Mouse (Mus musculus) kidney, adult 2 months (tissue): ENCODE measurements at regions not wholly inside any gene's neighbourhood (a gene's known extent, or its start where the extent isn't known, plus 50 kb on each side); places are given as distances from the start of the nearest gene placed in this dataset.
A peak's percentile ranks its signal among the peaks of the same experiment; 100 is the strongest.
"Not testable (repeated sequence)": the region's sequence is repeated elsewhere in the genome, so short reads cannot be mapped to it uniquely, and the experiment has no call there.

ENCODE experiments used
- DNase-seq: peaks from one replicate; pipeline ENCODE4 v3.0.0; 2021
- H3K27ac ChIP-seq: fragments of 200-500 bp; 2 replicates; pipeline ENCODE4 v1.5.1; 2012; ENCODE audit warnings: low read depth, low read length, control low read depth, inconsistent platforms; ENCODE audit not compliant: insufficient read depth
- H3K27me3 ChIP-seq: fragments of 200-500 bp; replicated peaks from 2 replicates; pipeline ENCODE4 v1.6.1; 2012; ENCODE audit warnings: mild to moderate bottlenecking, moderate library complexity, low read length, inconsistent platforms; ENCODE audit not compliant: control insufficient read depth, insufficient read depth
- H3K36me3 ChIP-seq: fragments of 200-500 bp; 2 replicates; pipeline ENCODE4 v1.6.1; 2012; ENCODE audit warnings: mild to moderate bottlenecking, moderate library complexity, low read length, inconsistent platforms; ENCODE audit not compliant: control insufficient read depth, insufficient read depth
- H3K4me1 ChIP-seq: fragments of 200-500 bp; 2 replicates; pipeline ENCODE4 v1.6.1; 2011; ENCODE audit warnings: low read length; ENCODE audit not compliant: control insufficient read depth, insufficient read depth
- H3K4me3 ChIP-seq: fragments of 200-500 bp; 2 replicates; pipeline ENCODE4 v1.5.1; 2011; ENCODE audit warnings: mild to moderate bottlenecking, low read depth, low read length, control low read depth; ENCODE audit not compliant: insufficient read depth
- CTCF ChIP-seq: fragments of 200-500 bp; conservative IDR thresholded peaks from 2 replicates; pipeline ENCODE4 v1.5.1; 2011; ENCODE audit warnings: low read depth, mild to moderate bottlenecking, control low read depth, low read length, moderate library complexity, mixed read lengths; ENCODE audit not compliant: insufficient read depth, insufficient read length
- POLR2A ChIP-seq: fragments of 200-500 bp; IDR thresholded peaks from one replicate; pipeline ENCODE4 v1.6.1; 2011; ENCODE audit warnings: low read depth, low read length, control low read depth
- WGBS: fragments of 180-500 bp; shearing (Covaris S2); methylation state at CpG from one replicate; pipeline ENCODE4 v1.1.7; 2018; 5-methylcytosine and 5-hydroxymethylcytosine counted together

DNA sequence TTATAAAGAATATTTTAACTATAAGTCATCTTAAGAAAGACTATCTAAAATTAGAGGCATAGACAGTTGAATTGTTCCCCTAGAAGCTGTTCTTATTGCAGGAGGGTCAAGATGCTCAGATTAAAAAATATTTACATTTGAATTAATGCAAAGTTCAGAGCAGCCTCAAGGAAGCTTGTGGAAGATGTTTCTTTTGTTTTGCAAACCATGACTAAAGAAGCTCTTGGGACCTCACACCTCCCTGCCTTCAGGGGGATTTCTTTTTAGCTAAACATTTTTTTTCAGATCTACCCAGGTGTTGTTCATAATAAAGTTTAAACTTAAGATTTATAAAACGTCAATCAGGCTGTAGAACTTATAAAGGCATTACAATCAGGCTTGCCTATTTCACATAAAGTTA, 185.7 kb downstream of the Rab10 start:
- no peak overlapping the region for H3K27ac ChIP-seq
- 70% methylated on average over 1 of the region's 1 CpGs for WGBS
- H3K4me1 ChIP-seq = no peaks in the 10 kb centered on the region
- no peak for DNase-seq
- no peaks in the 10 kb centered on the region for H3K36me3 ChIP-seq
- no peak overlapping the region for H3K4me3 ChIP-seq
- no peaks in the 10 kb centered on the region for H3K27me3 ChIP-seq
- TF ChIP-seq POLR2A (no peak), CTCF (no peak)

- H3K27ac ChIP-seq, H3K4me1 ChIP-seq, H3K4me3 ChIP-seq, DNase-seq, H3K36me3 ChIP-seq, H3K27me3 ChIP-seq: not testable (repeated sequence)
- 61% methylated on average over 11 of the region's 11 CpGs for WGBS
Measured at GRCm38 (mm10) chr12:3110589-3110988, 199.2 kb downstream of the Rab10 start.

DNA sequence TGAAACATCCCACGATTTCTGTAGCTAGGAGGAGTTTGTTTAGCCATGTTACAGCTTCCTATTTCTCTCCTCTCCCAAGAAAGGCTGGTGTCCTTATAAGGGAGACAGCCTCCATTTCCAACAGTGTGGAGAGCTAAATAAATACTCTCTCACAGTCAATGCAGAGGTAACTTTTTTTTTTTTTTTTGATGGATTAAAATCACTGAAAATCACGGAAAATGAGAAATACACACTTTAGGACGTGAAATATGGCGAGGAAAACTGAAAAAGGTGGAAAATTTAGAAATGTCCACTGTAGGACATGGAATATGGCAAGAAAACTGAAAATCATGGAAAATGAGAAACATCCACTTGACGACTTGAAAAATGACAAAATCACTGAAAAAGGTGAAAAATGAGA, 200.1 kb downstream of the Rab10 start:
- 81% methylated on average over 5 of the region's 5 CpGs for WGBS
- peak; percentile 74 for DNase-seq
- not testable (repeated sequence) for H3K36me3 ChIP-seq, H3K4me3 ChIP-seq, H3K27me3 ChIP-seq, H3K4me1 ChIP-seq, H3K27ac ChIP-seq

DNA sequence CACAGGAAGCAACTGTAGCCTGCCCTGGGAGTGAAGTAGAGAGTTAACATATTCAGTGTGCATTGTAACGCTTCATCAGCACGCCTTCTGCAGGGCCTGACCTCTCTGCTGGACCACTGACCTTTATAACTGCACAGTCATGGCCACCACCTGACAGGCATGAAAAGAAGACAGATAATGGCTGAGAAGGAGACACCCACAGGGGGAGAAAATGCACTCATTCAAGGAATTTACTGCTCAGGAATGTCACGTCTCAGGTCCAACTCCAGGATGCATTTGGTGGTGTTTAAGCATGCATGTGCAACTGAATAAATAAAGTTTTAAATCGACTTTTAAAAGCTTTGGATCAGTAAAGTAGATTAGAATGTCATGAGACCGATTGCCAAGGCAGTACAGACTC, 207.8 kb downstream of the Rab10 start:
- 41% methylated on average over 5 of the region's 5 CpGs for WGBS
- not testable (repeated sequence) for DNase-seq, H3K27ac ChIP-seq, H3K27me3 ChIP-seq, H3K4me1 ChIP-seq, H3K4me3 ChIP-seq, H3K36me3 ChIP-seq

DNA sequence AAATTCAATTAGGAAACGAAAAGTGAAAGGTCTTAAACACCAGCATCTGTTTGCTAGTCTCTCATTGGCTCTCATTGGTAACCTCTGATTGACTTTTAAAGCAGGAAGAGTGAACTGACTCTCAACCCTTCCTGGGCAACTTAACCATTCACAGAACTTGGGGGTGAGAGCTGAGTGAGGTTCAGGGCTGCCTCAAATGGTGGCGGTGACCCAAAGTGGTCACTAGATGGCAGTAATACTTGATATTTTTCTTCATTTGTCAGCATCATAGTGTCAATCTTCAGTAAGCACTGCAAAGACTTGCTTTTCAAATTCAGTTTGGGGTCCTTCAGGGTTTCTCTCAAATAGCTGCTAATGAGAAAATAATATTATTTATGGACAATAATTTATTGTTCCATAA, 211.6 kb downstream of the Rab10 start:
- peak; percentile 60 for DNase-seq
- TF ChIP-seq CTCF = peak; percentile 29
- H3K27me3 ChIP-seq, H3K36me3 ChIP-seq, H3K27ac ChIP-seq, H3K4me1 ChIP-seq, H3K4me3 ChIP-seq: not testable (repeated sequence)
- WGBS = 21% methylated on average over 2 of the region's 2 CpGs

GRCm38 (mm10) chr12:3094509-3094908, 215.3 kb downstream of the Rab10 start:
- H3K4me3 ChIP-seq = no peak overlapping the region
- H3K27ac ChIP-seq = no peak overlapping the region
- H3K36me3 ChIP-seq = no peaks in the 10 kb centered on the region
- 98% methylated on average over 5 of the region's 5 CpGs for WGBS
- H3K27me3 ChIP-seq = no peaks in the 10 kb centered on the region
- DNase-seq = no peak
- H3K4me1 ChIP-seq = no peaks in the 10 kb centered on the region
- TF ChIP-seq CTCF = no peak
- no peak for TF ChIP-seq POLR2A

- H3K27me3 ChIP-seq, DNase-seq, H3K36me3 ChIP-seq, H3K27ac ChIP-seq, H3K4me3 ChIP-seq, H3K4me1 ChIP-seq: not testable (repeated sequence)
- 70% methylated on average over 2 of the region's 3 CpGs for WGBS
Measured at GRCm38 (mm10) chr12:3092974-3093373, 216.8 kb downstream of the Rab10 start.

GRCm38 (mm10) chr12:3049546-3049945, 260.2 kb downstream of the Rab10 start:
- H3K4me3 ChIP-seq, H3K27me3 ChIP-seq, H3K4me1 ChIP-seq, DNase-seq, H3K27ac ChIP-seq, H3K36me3 ChIP-seq: not testable (repeated sequence)
- WGBS = 63% methylated on average over 5 of the region's 5 CpGs

- H3K4me3 ChIP-seq, DNase-seq, H3K4me1 ChIP-seq, H3K27me3 ChIP-seq, H3K36me3 ChIP-seq, H3K27ac ChIP-seq: not testable (repeated sequence)
- WGBS = 91% methylated on average over 16 of the region's 16 CpGs
Measured at GRCm38 (mm10) chr12:3018446-3018845, 291.3 kb downstream of the Rab10 start.

DNA sequence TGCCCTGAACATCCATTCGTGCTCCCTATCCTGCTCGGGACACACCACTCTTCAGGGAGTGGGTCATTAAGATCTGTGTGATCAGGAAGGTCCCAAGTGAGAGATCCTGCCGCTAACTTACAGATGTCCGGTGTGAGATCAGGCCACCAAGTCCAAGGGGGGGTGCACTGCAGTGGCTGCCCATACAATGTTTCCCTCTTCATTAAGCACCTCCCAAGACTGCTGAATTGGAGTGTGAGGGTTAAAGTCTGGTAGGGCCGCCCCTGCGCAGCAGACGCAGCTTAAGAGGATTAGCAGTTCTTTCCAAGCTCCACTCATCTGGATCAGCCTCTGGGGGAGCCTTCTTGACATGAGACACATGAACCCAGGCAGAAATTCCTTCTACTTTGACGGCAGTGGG, 293.0 kb downstream of the Rab10 start:
- not testable (repeated sequence) for H3K4me1 ChIP-seq, DNase-seq, H3K27me3 ChIP-seq, H3K36me3 ChIP-seq, H3K4me3 ChIP-seq, H3K27ac ChIP-seq
- WGBS = 88% methylated on average over 8 of the region's 8 CpGs
